In the genomic region with DNA sequence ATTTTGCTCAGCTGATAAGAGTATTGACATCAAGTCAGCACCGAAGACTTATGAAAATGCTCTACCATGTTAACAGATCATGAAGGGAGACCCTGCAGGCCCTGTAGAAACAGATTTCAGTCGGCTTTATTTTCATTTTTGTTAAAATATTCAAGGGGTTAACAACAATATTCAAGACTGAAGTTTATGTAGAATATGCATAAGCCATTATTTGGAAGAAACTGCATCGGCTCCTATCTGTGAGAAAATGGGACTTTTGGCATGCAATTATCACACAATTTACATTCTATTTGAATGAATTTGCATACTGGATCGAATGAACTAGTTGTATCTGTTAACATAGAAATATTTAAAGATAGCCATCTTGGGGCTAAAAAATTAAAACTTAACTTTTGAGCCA, we compare ENCODE assay signal across 18 mouse cellular contexts.
"Had no signal": no experiment of that assay in that cellular context is flagged by ENCODE, and none has a peak within 500 bp of the region (broad histone marks: within the 10 kb centered on the region; RNA-seq: fewer than 3 reads in every experiment).

No protein-coding gene starts in this region.

- H3K9me3 ChIP-seq: midbrain, embryonic 10.5 days; midbrain, embryonic 12.5 days; neural tube, embryonic 13.5 days; neural tube, embryonic 15.5 days had no signal

- H3K4me3 ChIP-seq: midbrain, embryonic 10.5 days; midbrain, embryonic 12.5 days; myocyte; neural tube, embryonic 13.5 days; neural tube, embryonic 15.5 days had no signal

- H3K9ac ChIP-seq: lung, embryonic 14.5 days; midbrain, embryonic 12.5 days; neural tube, embryonic 13.5 days; neural tube, embryonic 15.5 days had no signal

- H3K27ac ChIP-seq: midbrain, embryonic 10.5 days; midbrain, embryonic 12.5 days; neural tube, embryonic 13.5 days; neural tube, embryonic 15.5 days had no signal

- H3K27me3 ChIP-seq: midbrain, embryonic 12.5 days; neural tube, embryonic 13.5 days; neural tube, embryonic 15.5 days had no signal

- H3K36me3 ChIP-seq: midbrain, embryonic 10.5 days; midbrain, embryonic 12.5 days; neural tube, embryonic 13.5 days; neural tube, embryonic 15.5 days had no signal

- DNase-seq: lung, embryonic 14.5 days; lung, postnatal 10 days; lung, postnatal 4 days; midbrain, embryonic 14.5 days; retina, postnatal 1 day; right cerebral cortex, adult 18-20 months; right cerebral cortex, postnatal 25 days; right cerebral cortex, postnatal 4 days; spleen, adult 18-20 months; thymus, adult 18-20 months; thymus, postnatal 14 days; thymus, postnatal 36 days had no signal

- ATAC-seq: midbrain, embryonic 16.5 days had no signal

- H3K4me2 ChIP-seq: lung, embryonic 14.5 days; midbrain, embryonic 12.5 days; neural tube, embryonic 13.5 days; neural tube, embryonic 15.5 days had no signal

- H3K4me1 ChIP-seq: midbrain, embryonic 10.5 days; midbrain, embryonic 12.5 days; neural tube, embryonic 13.5 days; neural tube, embryonic 15.5 days had no signal
